Mouse (Mus musculus): ENCODE measurements around the gene Raet1e. TPM values are rescaled to one million over a fixed set of nuclear protein-coding genes. Genes with fewer than 3 reads are reported as not detected.
A peak's percentile ranks its signal among the peaks of the same experiment; 100 is the strongest.
"Not testable (repeated sequence)": the region's sequence is repeated elsewhere in the genome, so short reads cannot be mapped to it uniquely, and the experiment has no call there.

The Raet1e gene
- total and polyA plus RNA-seq, 2 experiments, result 2.4 to 6.5 TPM

- under 1% methylated on average over 36 of the region's 37 CpGs for WGBS
- Histone ChIP-seq H3K79me2 (ENCODE audit: control insufficient read depth, insufficient read depth, low read length) (no peaks in the 10 kb centered on the region), H3K4me3 (ENCODE audit: insufficient read depth, low read depth, low read length) (peak within 1 kb of the TSS; percentile 84), H3K27me3 (ENCODE audit: control insufficient read depth, insufficient read depth, low read length) (peaks cover 23% of the 10 kb centered on the region), H3K9ac (ENCODE audit: low read depth, low read length) (peak within 1 kb of the TSS; percentile 91), H3K4me1 (ENCODE audit: control insufficient read depth, insufficient read depth, low read length) (peaks cover 9% of the 10 kb centered on the region; the same call in 1 of the 2 replicates), H3K27ac (replicated peaks; ENCODE audit: insufficient read depth, low read depth, low read length) (peak within 1 kb of the TSS; percentile 87), H3K36me3 (ENCODE audit: control insufficient read depth, insufficient read depth, low read length) (no peaks in the 10 kb centered on the region)
- no peak for DNase-seq (ENCODE audit: extremely low read depth, low read depth, low spot score)
- no peak for TF ChIP-seq POLR2A (IDR thresholded peaks at IDR 0.05; ENCODE audit: extremely low read depth, insufficient read depth, low read length)
- no peak for TF ChIP-seq CTCF (IDR thresholded peaks at IDR 0.05; ENCODE audit: low read depth, low read length)
Measured at GRCm38 (mm10) chr10:22149073-22149690, 9.2 kb upstream of the Raet1e start, which contains the start of gene E030030I06Rik. E030030I06Rik (minus strand) TSS chr10:22149270.

GRCm38 (mm10) chr10:22149691-22150465, 8.5 kb upstream of the Raet1e start:
- peaks cover 9% of the 10 kb centered on the region; the same call in 1 of the 2 replicates for H3K4me1 ChIP-seq (ENCODE audit: control insufficient read depth, insufficient read depth, low read length)
- H3K36me3 ChIP-seq (ENCODE audit: control insufficient read depth, insufficient read depth, low read length), result no peaks in the 10 kb centered on the region
- H3K79me2 ChIP-seq (ENCODE audit: control insufficient read depth, insufficient read depth, low read length), result no peaks in the 10 kb centered on the region
- H3K4me3 ChIP-seq (ENCODE audit: insufficient read depth, low read depth, low read length), result peak overlapping the region; percentile 84; the same call in 1 of the 2 replicates
- DNase-seq (ENCODE audit: extremely low read depth, low read depth, low spot score), result no peak
- WGBS, result 3% methylated on average over 50 of the region's 50 CpGs
- H3K27ac ChIP-seq (replicated peaks; ENCODE audit: insufficient read depth, low read depth, low read length), result no peak overlapping the region
- peak overlapping the region; percentile 76; the same call in 1 of the 2 replicates for H3K9ac ChIP-seq (ENCODE audit: low read depth, low read length)
- no peak for TF ChIP-seq POLR2A (IDR thresholded peaks at IDR 0.05; ENCODE audit: extremely low read depth, insufficient read depth, low read length)
- no peak for TF ChIP-seq CTCF (IDR thresholded peaks at IDR 0.05; ENCODE audit: low read depth, low read length)
- peaks cover 23% of the 10 kb centered on the region for H3K27me3 ChIP-seq (ENCODE audit: control insufficient read depth, insufficient read depth, low read length)

GRCm38 (mm10) chr10:22150593-22150992, 7.8 kb upstream of the Raet1e start:
- Histone ChIP-seq H3K9ac (ENCODE audit: low read depth, low read length) (no peak overlapping the region), H3K4me1 (ENCODE audit: control insufficient read depth, insufficient read depth, low read length) (peaks cover 9% of the 10 kb centered on the region; the same call in 1 of the 2 replicates), H3K27me3 (ENCODE audit: control insufficient read depth, insufficient read depth, low read length) (peaks cover 27% of the 10 kb centered on the region), H3K4me3 (ENCODE audit: insufficient read depth, low read depth, low read length) (no peak overlapping the region), H3K79me2 (ENCODE audit: control insufficient read depth, insufficient read depth, low read length) (no peaks in the 10 kb centered on the region), H3K36me3 (ENCODE audit: control insufficient read depth, insufficient read depth, low read length) (no peaks in the 10 kb centered on the region), H3K27ac (replicated peaks; ENCODE audit: insufficient read depth, low read depth, low read length) (no peak overlapping the region)
- 3% methylated on average over 27 of the region's 27 CpGs for WGBS
- TF ChIP-seq CTCF (IDR thresholded peaks at IDR 0.05; ENCODE audit: low read depth, low read length) (no peak), POLR2A (IDR thresholded peaks at IDR 0.05; ENCODE audit: extremely low read depth, insufficient read depth, low read length) (no peak)
- no peak for DNase-seq (ENCODE audit: extremely low read depth, low read depth, low spot score)

GRCm38 (mm10) chr10:22151056-22151862, 7.1 kb upstream of the Raet1e start:
- H3K27me3 ChIP-seq (ENCODE audit: control insufficient read depth, insufficient read depth, low read length), result peaks cover 28% of the 10 kb centered on the region
- not testable (repeated sequence) for H3K4me3 ChIP-seq (ENCODE audit: insufficient read depth, low read depth, low read length); H3K79me2 ChIP-seq (ENCODE audit: control insufficient read depth, insufficient read depth, low read length); H3K36me3 ChIP-seq (ENCODE audit: control insufficient read depth, insufficient read depth, low read length); H3K27ac ChIP-seq (replicated peaks; ENCODE audit: insufficient read depth, low read depth, low read length); H3K4me1 ChIP-seq (ENCODE audit: control insufficient read depth, insufficient read depth, low read length); DNase-seq (ENCODE audit: extremely low read depth, low read depth, low spot score); H3K9ac ChIP-seq (ENCODE audit: low read depth, low read length)
- 4% methylated on average over 55 of the region's 55 CpGs for WGBS

GRCm38 (mm10) chr10:22151863-22152640, 6.3 kb upstream of the Raet1e start:
- H3K36me3 ChIP-seq (ENCODE audit: control insufficient read depth, insufficient read depth, low read length); DNase-seq (ENCODE audit: extremely low read depth, low read depth, low spot score); H3K4me3 ChIP-seq (ENCODE audit: insufficient read depth, low read depth, low read length); H3K79me2 ChIP-seq (ENCODE audit: control insufficient read depth, insufficient read depth, low read length); H3K4me1 ChIP-seq (ENCODE audit: control insufficient read depth, insufficient read depth, low read length); H3K27ac ChIP-seq (replicated peaks; ENCODE audit: insufficient read depth, low read depth, low read length); H3K9ac ChIP-seq (ENCODE audit: low read depth, low read length): not testable (repeated sequence)
- peaks cover 31% of the 10 kb centered on the region for H3K27me3 ChIP-seq (ENCODE audit: control insufficient read depth, insufficient read depth, low read length)
- 6% methylated on average over 11 of the region's 11 CpGs for WGBS

GRCm38 (mm10) chr10:22153147-22153690, 5.2 kb upstream of the Raet1e start:
- not testable (repeated sequence) for H3K4me1 ChIP-seq (ENCODE audit: control insufficient read depth, insufficient read depth, low read length); DNase-seq (ENCODE audit: extremely low read depth, low read depth, low spot score); H3K79me2 ChIP-seq (ENCODE audit: control insufficient read depth, insufficient read depth, low read length); H3K4me3 ChIP-seq (ENCODE audit: insufficient read depth, low read depth, low read length); H3K9ac ChIP-seq (ENCODE audit: low read depth, low read length); H3K27ac ChIP-seq (replicated peaks; ENCODE audit: insufficient read depth, low read depth, low read length); H3K36me3 ChIP-seq (ENCODE audit: control insufficient read depth, insufficient read depth, low read length)
- 21% methylated on average over 7 of the region's 7 CpGs for WGBS
- H3K27me3 ChIP-seq (ENCODE audit: control insufficient read depth, insufficient read depth, low read length), result peaks cover 31% of the 10 kb centered on the region

GRCm38 (mm10) chr10:22154127-22154526, 4.2 kb upstream of the Raet1e start:
- not testable (repeated sequence) for H3K79me2 ChIP-seq (ENCODE audit: control insufficient read depth, insufficient read depth, low read length); H3K4me1 ChIP-seq (ENCODE audit: control insufficient read depth, insufficient read depth, low read length); H3K9ac ChIP-seq (ENCODE audit: low read depth, low read length); H3K4me3 ChIP-seq (ENCODE audit: insufficient read depth, low read depth, low read length); H3K27ac ChIP-seq (replicated peaks; ENCODE audit: insufficient read depth, low read depth, low read length); H3K36me3 ChIP-seq (ENCODE audit: control insufficient read depth, insufficient read depth, low read length); DNase-seq (ENCODE audit: extremely low read depth, low read depth, low spot score)
- peaks cover 31% of the 10 kb centered on the region for H3K27me3 ChIP-seq (ENCODE audit: control insufficient read depth, insufficient read depth, low read length)
- 1% methylated on average over 38 of the region's 38 CpGs for WGBS

Data from liver, adult 2 months (tissue).